Mouse (Mus musculus) liver, embryonic 14.5 days (tissue): ENCODE data around the gene Lpcat2b. TPM values are rescaled to one million over a fixed set of nuclear protein-coding genes. Genes with fewer than 3 reads are reported as not detected.

Source experiments
- ATAC-seq: fragments of 200-750 bp; cut with Nextera tagmentation; 2 replicates; pipeline ENCODE4 v1.8.0; 2017; ENCODE audit warnings: moderate number of reproducible peaks, mild to moderate bottlenecking, moderate library complexity; ENCODE audit not compliant: insufficient read depth
- DNase-seq, 3 experiments: peaks; one replicate each; pipeline ENCODE4 v3.0.0-alpha.2; 2012 to 2013; ENCODE audit warnings: low read depth in 3 of 3, low spot score in 3 of 3
- H3K27ac ChIP-seq: fragments of 300-500 bp; sonication (generic); 2 replicates; pipeline ENCODE4 v1.5.1; 2014; ENCODE audit warnings: moderate library complexity, mild to moderate bottlenecking, control low read depth, inconsistent platforms
- H3K27me3 ChIP-seq: fragments of 300-500 bp; sonication (generic); 2 replicates; pipeline ENCODE4 v1.6.1; 2014; ENCODE audit warnings: mild to moderate bottlenecking, low read length, moderate library complexity; ENCODE audit not compliant: control insufficient read depth, insufficient read depth
- H3K36me3 ChIP-seq: fragments of 300-500 bp; sonication (generic); replicated peaks from 2 replicates; pipeline ENCODE4 v1.6.1; 2014; ENCODE audit warnings: low read depth; ENCODE audit not compliant: control insufficient read depth, insufficient read depth
- H3K4me1 ChIP-seq, 2 experiments: fragments of 200-500 bp in 1 of 2; fragments of 300-500 bp in 1 of 2; sonication (generic) in 1 of 2; replicated peaks; 2 replicates each; pipeline ENCODE4 v1.6.1; 2012 to 2014; ENCODE audit warnings: antibody characterized with exemption in 1 of 2, inconsistent platforms in 1 of 2, low read length in 1 of 2; ENCODE audit not compliant: control insufficient read depth in 2 of 2, insufficient read depth in 2 of 2
- H3K4me2 ChIP-seq: fragments of 300-500 bp; sonication (generic); 2 replicates; pipeline ENCODE4 v1.6.1; 2014; ENCODE audit warnings: low read depth, mild to moderate bottlenecking, control low read depth, moderate library complexity
- H3K4me3 ChIP-seq, 2 experiments: fragments of 200-500 bp in 1 of 2; fragments of 300-500 bp in 1 of 2; sonication (generic) in 1 of 2; 2 replicates each; pipeline ENCODE4 v1.5.1; 2012 to 2014; ENCODE audit warnings: low read depth in 2 of 2, low read length in 2 of 2, mild to moderate bottlenecking in 2 of 2, control low read depth in 1 of 2, inconsistent platforms in 1 of 2, moderate library complexity in 1 of 2; ENCODE audit not compliant: insufficient read depth in 1 of 2
- H3K9ac ChIP-seq: fragments of 300-500 bp; sonication (generic); replicated peaks from 2 replicates; pipeline ENCODE4 v1.6.1; 2014; ENCODE audit warnings: mild to moderate bottlenecking, control low read depth, moderate library complexity
- H3K9me3 ChIP-seq: fragments of 300-500 bp; sonication (generic); 2 replicates; pipeline ENCODE4 v1.6.1; 2016; ENCODE audit warnings: low read length, mixed read lengths; ENCODE audit not compliant: control insufficient read depth
- CTCF ChIP-seq: IDR thresholded peaks from 2 replicates; pipeline ENCODE4 v1.5.1; 2016; ENCODE audit warnings: antibody characterized with exemption, low read depth, control low read depth
- EP300 ChIP-seq: IDR thresholded peaks from 2 replicates; pipeline ENCODE4 v1.6.1; 2016; ENCODE audit warnings: antibody characterized with exemption, low read depth
- WGBS: fragments of 180-500 bp; shearing (Covaris S2); extraction: QIAGEN DNeasy Blood & Tissue Kit; methylation state at CpG from one replicate; pipeline ENCODE4 v1.1.7; 2014; ENCODE audit not compliant: insufficient replicate concordance; 5-methylcytosine and 5-hydroxymethylcytosine counted together
- polyA plus RNA-seq, 2 experiments: library from polyadenylated mRNA; depleted of rRNA in 1 of 2; stranded (reverse) in 1 of 2; unstranded in 1 of 2; fragments of >200 nt; fragmentation: Nextera tagmentation in 1 of 2; extraction: Ambion mirVana in 1 of 2; gene quantifications; 2 replicates each; pipeline versions ENCODE4 v1.2.1 to v1.2.3; 2012 to 2014

Lpcat2b gene
- polyA plus RNA-seq, 2 experiments: not detected

- no peak for ATAC-seq
- 66% methylated on average over 6 of the region's 6 CpGs for WGBS
- Histone ChIP-seq H3K9ac (no peak overlapping the region), H3K4me3 (no peak overlapping the region), H3K4me2 (no peak overlapping the region), H3K9me3 (no peaks in the 10 kb centered on the region), H3K27ac (no peak overlapping the region; the same call in 1 of the 2 replicates), H3K36me3 (no peaks in the 10 kb centered on the region), H3K4me1 (peaks cover 20 to 21% of the 10 kb centered on the region in 2 experiments), H3K27me3 (no peaks in the 10 kb centered on the region; the same call in none of the 2 replicates)
- DNase-seq: no peak
- TF ChIP-seq EP300 (no peak), CTCF (no peak)
Measured at GRCm38 (mm10) chr5:107436185-107436584, 4.8 kb downstream of the Lpcat2b start.

- Histone ChIP-seq H3K27me3 (no peaks in the 10 kb centered on the region; the same call in none of the 2 replicates), H3K9me3 (no peaks in the 10 kb centered on the region), H3K27ac (peak overlapping the region; percentile 71), H3K4me3 (no peak overlapping the region), H3K36me3 (no peaks in the 10 kb centered on the region), H3K9ac (no peak overlapping the region; the same call in 1 of the 2 replicates), H3K4me2 (peak overlapping the region; percentile 92), H3K4me1 (peaks cover 20 to 21% of the 10 kb centered on the region in 2 experiments)
- 54% methylated on average over 6 of the region's 6 CpGs for WGBS
- ATAC-seq (no peak), DNase-seq (peak; percentile 22 to 46 (median 39))
- TF ChIP-seq EP300 (peak; percentile 55; the same call in 1 of the 2 replicates), CTCF (no peak)
Measured at GRCm38 (mm10) chr5:107436587-107437209, 5.3 kb downstream of the Lpcat2b start.

- TF ChIP-seq CTCF (no peak), EP300 (peak; percentile 55; the same call in 1 of the 2 replicates)
- H3K27me3 ChIP-seq: no peaks in the 10 kb centered on the region; the same call in 1 of the 2 replicates
- peak within 1 kb of the TSS; percentile 94 for H3K9ac ChIP-seq
- no peaks in the 10 kb centered on the region for H3K9me3 ChIP-seq
- ATAC-seq (peak; percentile 97), DNase-seq (peak; percentile 91 to 93 (median 92))
- peak within 1 kb of the TSS; percentile 78 for H3K27ac ChIP-seq
- peak within 1 kb of the TSS; percentile 92 for H3K4me2 ChIP-seq
- under 1% methylated on average over 49 of the region's 51 CpGs for WGBS
- H3K36me3 ChIP-seq: no peaks in the 10 kb centered on the region
- peak within 1 kb of the TSS; percentile 76 to 90 for H3K4me3 ChIP-seq
- H3K4me1 ChIP-seq: peaks cover 20 to 21% of the 10 kb centered on the region in 2 experiments
Measured at GRCm38 (mm10) chr5:107437464-107438281, 6.3 kb downstream of the Lpcat2b start, which contains the start of gene Btbd8. Btbd8 (plus strand) TSS chr5:107437997.

- Histone ChIP-seq H3K9me3 (no peaks in the 10 kb centered on the region), H3K4me3 (peak overlapping the region; percentile 76 to 90), H3K36me3 (no peaks in the 10 kb centered on the region), H3K4me1 (peaks cover 20 to 21% of the 10 kb centered on the region in 2 experiments), H3K27ac (peak overlapping the region; percentile 78), H3K9ac (peak overlapping the region; percentile 94), H3K27me3 (no peaks in the 10 kb centered on the region; the same call in 1 of the 2 replicates), H3K4me2 (peak overlapping the region; percentile 92)
- ATAC-seq (no peak), DNase-seq (no peak)
- WGBS: 24% methylated on average over 7 of the region's 7 CpGs
- TF ChIP-seq EP300 (no peak), CTCF (no peak)
Measured at GRCm38 (mm10) chr5:107438353-107438752, 7.0 kb downstream of the Lpcat2b start.

- Histone ChIP-seq H3K36me3 (no peaks in the 10 kb centered on the region), H3K27me3 (no peaks in the 10 kb centered on the region), H3K9me3 (no peaks in the 10 kb centered on the region), H3K27ac (no peak overlapping the region), H3K4me2 (no peak overlapping the region), H3K9ac (no peak overlapping the region), H3K4me1 (peaks cover 13 to 17% of the 10 kb centered on the region in 2 experiments), H3K4me3 (no peak overlapping the region)
- TF ChIP-seq EP300: no peak
- TF ChIP-seq CTCF: no peak
- DNase-seq (no peak), ATAC-seq (no peak)
- WGBS: 57% methylated on average over 5 of the region's 5 CpGs
Measured at GRCm38 (mm10) chr5:107441881-107442280, 10.5 kb downstream of the Lpcat2b start.
